Mouse (Mus musculus) frontal cortex, postnatal 25 days (tissue): ENCODE measurements around the gene Plppr2.

ENCODE experiments used
- DNase-seq, 2 experiments: peaks; one replicate each; pipeline ENCODE4 v3.0.0; 2022; ENCODE audit warnings: low spot score in 2 of 2

The Plppr2 gene

DNA sequence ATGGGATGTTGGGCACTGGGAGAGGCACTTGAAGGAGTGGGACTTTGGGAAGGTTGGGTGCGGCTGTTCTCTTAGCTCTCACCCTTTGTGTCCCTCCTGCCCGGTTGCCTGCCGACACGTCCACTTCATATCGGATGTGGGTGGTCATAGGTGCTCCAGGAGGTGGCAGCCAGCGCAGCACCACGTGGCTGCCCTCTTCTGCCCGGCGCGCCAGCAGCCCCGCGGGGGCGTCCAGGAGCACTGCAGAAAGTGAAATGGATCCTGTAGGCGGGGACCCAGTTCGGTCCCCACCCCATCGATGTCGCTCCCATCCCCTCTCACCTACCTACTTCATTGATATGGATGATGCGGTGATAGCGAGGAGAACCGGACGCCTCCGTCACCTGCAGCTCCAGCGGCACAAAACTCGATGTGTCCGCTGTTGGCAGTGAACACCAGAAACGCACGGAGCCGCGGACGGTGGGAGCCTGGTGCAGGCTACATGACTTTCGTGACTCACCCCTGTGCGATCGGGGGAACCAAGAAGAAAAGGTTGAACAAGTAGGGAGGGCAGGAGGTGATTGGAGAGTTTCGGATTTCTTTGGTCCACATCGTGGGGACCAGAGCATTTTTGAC, 24.6 kb downstream of the Plppr2 start:
- DNase-seq = no peak

DNA sequence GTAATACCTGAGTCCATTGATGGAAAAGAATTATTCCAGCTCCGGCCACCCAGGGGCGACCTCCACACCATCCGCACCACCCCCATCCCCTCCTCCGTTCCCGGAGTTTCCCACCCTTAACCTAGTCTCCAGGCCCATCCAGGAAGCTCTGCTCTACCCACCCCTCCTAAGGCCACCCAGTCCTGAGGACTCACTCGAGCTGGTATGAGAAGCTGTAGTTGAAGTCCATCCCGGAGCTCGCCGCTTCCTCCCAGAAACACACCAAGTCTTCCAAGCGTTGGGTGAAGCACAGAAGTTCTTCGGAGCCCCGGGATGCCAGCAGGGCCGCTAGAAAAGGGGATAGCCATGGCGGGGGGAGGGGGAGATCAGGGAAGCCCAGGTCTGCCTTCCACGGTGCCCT, 25.2 kb downstream of the Plppr2 start:
- no peak for DNase-seq

DNA sequence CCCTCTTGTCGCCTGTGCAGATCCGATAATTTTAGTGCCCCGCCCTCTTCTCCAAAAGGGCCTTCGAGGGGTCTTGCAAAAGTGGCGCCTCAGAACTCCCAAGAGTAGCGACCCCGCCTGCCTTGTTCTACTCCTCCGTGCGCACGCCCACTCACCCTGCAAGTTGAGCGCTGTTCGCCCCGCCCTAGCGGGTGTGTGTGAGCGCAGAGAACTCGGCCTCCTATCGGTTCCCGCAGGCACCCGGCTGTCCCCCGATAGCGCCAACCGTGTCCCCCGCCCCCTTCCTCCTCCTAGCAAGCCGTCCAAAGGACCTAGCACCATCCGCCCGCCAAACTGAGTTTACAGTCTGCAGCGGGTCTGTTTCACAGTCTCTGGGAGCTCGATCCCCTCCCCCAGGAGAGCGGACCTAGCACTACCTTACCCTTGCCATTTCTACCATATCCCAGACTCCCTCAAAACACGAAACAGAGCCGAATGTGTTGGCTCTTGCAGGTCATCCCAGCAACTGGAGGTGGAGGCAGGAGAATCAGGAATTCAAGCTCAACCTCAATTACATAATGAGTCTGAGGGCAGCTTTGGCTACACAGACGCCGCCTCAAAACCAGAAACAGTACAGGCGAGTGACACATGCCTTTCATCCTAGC, 25.7 kb downstream of the Plppr2 start:
- DNase-seq = peak in 1 of 2 experiments; percentile 52

DNA sequence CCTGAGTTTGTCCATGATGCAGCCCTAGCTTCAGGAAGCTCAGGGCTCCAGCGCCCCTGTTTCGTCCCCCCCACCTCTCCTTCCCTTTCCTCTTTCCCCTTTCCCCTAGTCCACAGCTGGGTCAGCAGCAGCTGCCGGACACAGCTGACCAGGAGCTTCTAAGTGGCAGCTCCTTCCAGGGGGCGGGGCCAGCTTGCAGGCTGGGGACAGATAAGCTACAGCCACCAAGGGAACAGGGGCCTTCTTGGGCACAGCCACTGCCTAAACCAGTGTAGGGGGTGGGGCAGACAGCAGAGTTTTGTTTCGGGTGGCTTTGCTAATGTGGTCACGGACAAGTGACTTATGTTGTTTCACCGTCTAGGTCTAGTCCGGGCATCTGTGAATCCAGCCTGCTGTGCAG, 26.6 kb downstream of the Plppr2 start, which contains the start of gene Epor:
Epor (minus strand) TSS at position 90 of the 400 bp plus-strand sequence.
- DNase-seq = no peak

DNA sequence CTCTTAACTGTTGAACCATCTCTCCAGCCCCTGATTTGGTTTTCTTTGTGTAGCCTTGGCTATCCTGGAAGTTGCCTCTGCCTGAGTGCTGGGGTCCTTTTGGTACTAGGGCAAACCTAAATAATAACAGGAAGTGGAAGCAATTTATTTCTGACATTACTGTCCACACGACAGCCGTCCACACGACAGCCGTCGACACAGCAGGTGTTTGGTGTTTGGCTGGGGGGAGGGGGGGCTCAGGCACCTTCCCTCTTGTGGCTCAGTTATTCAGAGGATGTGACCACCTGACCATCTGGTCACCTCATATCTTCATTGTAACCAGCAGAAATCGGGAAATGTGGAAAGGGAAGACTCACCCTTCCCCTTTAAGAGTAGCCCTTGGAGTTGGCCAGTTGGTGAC, 32.0 kb downstream of the Plppr2 start:
- no peak for DNase-seq

DNA sequence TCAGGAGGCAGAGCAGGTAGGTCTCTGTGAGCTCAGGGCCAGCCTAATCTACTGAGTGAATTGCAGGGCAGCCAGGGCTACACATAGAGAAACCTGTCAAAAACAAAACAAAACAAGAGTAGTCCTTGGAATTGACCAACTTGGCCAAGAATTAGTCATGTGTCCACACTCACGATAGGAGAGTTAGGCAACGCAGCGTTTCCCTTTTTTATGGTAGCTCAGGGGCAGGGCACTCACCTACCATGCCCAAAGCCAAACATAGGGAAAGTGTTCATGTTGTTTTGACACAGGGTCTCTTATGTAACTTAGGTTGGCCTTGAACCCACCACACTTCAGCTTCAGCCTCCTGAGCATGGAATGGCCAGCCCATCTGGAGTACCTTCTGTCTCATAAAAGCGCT, 32.5 kb downstream of the Plppr2 start:
- DNase-seq = no peak

DNA sequence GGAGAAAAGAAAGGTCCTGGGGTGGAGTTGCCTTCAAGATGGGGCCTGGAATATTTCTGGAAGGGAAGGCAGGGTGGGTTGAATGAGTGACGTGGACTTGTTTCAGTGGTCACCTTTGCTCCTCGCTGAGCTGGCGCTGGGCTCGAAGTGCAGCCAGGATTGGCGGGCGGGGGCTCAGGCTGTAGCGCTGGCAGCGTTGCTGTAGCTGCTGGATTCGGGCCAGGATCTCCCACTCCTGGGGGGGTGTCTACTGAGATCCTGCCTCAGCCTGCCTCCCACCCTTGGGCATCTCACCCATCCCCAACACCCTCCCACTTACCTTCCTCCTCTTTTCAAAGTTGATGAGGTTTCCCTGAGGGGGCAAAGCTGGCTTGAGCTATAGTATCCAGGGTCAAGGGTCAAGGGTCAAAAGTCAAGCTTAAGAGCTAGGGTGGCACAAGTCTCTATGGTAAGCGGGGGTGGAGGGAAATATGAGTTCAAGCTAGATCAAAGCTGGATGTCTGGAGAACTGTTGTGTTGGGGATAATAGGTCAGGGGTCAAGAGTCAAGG, 39.9 kb downstream of the Plppr2 start:
- no peak for DNase-seq

DNA sequence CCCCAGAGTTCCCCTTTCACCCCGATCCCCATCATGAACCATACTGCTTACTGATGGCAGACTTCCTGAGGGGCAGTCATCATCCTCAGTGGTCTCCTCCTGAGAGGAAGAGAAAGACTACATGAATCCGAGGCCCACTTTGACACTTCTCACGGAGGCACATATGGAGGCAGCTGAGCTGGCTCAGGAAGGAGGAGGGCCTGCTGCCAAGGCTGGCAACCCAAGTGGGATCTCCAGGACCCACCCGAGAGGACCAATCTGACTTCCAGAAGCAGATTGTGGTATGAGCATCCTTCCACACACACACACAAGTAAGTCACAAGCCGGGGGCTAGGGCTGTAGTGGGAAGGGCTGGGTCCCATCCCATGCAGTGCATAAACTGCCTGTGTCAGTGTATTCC, 40.5 kb downstream of the Plppr2 start:
- DNase-seq = no peak

DNA sequence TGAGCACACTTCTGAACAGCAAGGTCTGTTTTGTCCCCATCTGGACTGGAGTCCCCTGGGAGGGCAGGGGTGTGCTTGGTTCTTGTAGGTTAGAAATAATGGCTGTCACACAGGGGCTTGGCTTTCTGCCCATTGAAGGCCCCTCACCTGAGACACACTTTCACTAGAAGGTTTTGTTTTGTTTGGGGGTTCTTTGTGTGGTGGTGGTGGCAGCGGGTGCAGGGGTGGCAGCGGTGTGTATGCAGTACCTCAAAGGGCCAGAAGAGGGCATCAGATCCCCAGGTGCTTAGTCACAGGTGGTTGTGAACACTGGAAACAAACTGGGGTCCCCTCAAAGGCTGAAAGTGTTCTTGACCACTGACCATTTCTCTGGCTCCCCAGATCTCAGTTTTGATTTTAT, 41.1 kb downstream of the Plppr2 start:
- no peak for DNase-seq

DNA sequence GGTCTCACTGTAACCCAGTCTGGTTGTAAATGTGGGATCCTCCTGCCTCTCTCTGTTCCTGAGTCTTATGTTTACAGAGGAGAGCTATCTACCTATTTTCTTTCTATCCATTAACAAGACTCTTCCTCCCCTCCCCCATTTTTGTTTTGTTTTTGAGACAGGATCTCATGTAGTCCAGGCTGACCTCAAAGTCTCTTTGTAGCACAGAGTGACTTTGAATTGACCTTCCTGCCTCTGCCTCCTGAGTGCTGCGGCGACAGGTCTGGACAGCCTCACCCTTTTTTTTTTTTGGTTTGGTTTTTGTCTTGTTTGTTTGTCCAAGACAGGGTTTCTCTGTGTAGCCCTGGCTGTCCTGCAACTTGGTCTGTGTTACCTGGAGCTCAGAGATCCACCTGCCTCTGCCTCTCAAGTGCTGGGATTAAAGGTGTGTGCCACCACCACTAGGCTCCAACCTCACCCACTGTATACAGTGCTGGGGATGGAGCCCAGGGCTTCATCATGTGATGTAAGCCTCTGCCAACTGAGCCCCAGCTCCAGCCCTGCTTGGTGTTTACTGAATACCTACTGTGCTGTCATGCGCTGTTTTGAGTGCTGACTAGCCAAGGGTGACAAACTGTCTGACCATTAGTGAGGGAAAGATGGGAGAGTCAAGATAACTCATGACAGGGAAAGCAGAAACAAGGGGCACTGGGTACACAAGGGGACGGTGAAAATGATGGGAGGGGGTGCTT, 41.7 kb downstream of the Plppr2 start:
- no peak for DNase-seq

DNA sequence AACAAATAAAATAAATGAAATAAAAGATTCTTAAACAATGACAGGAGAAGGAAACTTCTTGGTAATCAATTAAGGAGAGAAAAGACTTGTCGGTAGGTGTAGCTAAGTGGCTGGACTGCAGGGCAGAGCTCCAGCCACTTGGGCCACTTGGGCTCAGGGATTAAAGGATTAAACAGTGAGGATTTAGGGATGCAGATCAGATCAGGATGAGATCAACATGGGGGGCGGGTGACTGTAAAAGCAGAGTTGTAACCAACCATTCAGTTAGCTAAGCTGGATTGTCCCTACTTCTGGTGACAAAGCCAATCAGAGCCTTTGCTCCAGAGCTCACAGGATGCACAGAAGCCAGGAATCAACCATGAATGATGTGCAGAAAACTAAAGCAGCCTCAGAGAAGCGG, 47.1 kb downstream of the Plppr2 start:
- no peak for DNase-seq

DNA sequence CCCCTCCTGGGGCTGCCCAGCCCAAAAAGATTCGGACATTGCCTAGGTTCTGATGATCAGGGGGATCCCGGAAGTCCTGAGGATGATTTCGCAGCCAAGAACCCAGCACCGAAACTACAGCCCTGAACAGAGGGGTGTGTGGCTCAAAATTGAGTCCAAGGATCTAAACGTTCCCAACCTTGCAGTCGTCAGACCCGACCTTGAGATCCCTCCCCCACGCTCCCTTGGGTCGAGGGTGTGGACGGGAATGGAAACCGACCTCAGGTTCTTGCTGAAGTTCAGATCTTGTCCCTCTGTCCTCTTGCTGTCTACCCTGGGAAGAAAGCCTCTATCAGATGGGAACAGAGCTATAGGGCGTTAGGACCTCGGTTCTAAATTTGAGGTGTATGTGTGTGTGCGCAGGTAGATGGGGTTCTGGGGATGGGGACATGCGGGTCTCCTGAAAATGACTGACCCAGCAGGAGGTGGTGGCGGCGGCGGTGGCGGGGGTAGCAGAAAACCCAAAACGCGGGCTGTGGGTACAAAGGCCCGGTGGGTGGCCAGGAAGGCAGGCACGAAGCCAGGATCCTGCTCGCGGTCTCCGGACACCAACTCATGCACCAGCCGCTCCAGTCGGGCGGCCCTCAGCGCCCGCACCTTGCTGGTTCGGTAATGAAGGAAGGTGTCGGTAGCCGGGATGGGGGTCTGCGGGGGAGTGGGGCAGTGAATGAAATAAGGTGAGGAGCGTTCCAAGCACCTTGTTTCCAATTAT, 50.9 kb downstream of the Plppr2 start:
- no peak for DNase-seq

DNA sequence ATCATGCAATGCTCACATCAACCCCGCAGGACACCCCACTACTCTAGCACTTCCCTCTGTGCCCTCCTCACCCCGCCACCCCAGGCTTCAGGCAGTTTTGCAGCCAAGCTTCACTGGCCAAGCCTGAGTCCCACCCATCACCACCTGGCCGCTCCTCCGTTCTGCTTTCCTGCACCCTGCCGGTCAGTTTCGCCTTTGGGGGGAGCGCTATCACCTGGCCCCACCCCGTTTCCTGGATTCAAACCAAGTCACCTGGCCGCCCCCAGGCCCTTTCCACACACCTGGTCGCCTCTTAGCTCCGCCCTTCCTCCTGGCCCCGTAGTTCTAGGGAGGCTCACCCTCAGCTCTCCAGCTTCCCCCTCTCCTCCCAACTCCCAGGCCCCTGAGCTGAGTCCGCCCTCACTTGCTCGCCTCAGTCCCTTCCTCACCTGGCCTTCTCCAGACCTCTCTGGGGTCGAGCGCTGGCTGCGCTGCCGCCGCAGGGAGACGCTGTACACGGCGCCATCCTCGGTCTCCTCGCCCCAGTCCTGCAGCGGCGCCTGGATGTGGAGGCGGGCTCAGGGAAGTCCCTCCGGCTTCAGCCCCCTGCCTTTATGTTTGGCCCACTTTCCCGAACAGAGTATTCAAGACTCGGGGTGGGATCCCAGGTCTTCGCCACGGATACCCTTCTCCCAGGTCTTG, 51.7 kb downstream of the Plppr2 start:
- no peak for DNase-seq

DNA sequence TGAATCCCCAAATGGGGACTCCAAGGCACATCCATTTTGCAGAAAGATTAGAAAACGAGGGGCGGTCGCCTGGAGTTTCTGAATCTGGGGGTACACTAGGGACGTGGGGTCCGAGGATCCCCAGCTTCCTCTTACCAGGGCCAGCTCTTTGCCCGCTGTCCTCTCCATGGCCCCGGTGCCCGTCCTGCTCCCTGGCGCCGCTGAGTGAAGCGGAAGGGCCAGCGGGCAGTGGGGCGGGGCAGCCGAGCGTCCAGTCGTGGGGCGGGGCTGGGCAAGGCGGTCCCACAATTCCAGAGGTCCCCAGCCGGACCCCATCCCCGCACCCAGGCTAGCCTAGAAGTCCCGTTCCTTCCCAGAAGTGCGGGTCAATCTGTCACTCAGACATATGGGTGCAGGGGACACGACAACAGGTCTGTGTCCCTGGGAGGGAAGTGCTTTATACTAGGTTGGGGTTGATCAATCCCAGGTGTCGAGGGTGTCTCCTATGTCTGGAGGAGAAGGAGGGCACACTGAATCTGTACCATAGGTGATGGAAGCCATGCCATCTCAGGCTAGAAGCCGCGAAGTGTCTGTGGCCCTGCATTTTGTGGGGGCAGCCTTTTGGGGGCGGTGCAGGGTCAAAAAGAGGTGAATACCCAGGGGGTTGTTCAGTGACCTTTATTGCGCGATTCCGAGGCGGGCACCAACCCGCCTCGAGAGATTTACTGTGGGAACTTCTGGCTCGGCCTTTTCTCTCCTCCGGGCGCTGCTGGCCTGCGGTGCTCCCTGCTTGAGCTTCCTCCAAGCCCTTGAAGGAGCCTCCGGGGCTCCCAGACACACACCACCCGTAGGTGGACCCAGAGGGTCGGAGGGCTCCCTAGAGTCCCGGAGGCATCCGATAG, 52.6 kb downstream of the Plppr2 start, which contains the start of gene Rgl3:
Rgl3 (minus strand) TSS at position 217 of the 881 bp plus-strand sequence.
- no peak for DNase-seq

DNA sequence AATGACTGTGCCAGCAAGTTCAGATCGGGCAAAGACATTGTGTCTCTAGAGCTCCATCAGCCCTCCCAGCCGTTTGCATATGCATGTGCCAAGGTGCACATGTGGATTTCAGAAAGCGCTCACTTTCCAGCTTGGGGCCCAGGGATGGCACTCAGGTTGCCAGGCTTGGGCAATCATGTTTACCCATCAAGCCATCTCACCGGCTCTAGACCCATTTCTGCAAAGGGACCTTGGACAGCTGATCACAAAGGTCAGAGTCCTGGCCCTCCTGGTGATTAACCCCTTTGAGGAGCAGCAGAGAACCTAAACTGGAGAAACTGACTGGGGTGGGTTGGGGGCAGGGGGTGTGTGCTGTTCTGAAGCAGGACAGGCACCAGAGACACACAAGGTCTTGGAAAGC, 55.4 kb downstream of the Plppr2 start:
- no peak for DNase-seq

DNA sequence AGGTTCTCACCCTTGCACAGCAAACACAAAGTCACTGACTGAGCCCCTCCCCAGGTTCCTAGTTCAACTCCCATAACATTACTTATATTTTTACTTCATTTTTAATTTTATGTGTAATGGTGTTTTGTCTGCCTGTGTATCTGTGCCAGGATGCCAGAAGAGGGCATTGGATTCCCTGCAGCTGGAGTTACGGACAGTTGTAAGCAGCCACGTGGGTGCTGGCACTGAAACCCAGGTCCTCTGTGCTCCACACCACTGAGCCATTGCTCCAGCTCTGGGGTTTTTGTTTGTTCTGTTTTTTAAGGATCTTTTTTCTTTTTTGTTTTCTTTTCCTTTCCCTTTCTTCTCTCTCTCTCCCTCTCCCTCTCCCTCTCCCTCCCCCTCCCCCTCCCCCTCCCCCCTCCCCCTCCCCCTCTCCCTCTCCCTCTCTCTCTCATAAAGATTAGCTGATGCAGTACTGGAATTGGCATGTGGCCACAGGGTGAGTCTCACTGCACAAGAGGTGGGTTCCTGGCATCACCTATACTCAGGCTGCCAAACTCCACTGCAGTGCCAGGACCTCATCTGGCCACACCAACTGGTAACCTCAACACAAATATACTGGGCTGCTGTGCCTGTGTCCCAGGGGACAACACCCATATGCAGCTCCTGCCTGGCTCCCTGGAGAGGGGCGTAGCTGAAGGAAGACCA, 59.5 kb downstream of the Plppr2 start:
- no peak for DNase-seq
